Mouse (Mus musculus): Measurements from ENCODE around the gene Ttc7. TPM values are rescaled to one million over a fixed set of nuclear protein-coding genes. Genes with fewer than 3 reads are reported as not detected.

Ttc7 gene
- polyA plus RNA-seq, 1 experiment from 2014 or later: 4.1 TPM

GRCm38 (mm10) chr17:87321673-87322072 lies 39.0 kb downstream of the Ttc7 start:
- 90% methylated on average over 1 of the region's 1 CpGs for WGBS
- Histone ChIP-seq H3K4me1 (peaks cover 5% of the 10 kb centered on the region; the same call in 1 of the 2 replicates), H3K4me2 (replicated peaks) (no peak overlapping the region), H3K36me3 (no peaks in the 10 kb centered on the region), H3K9ac (no peak overlapping the region), H3K4me3 (no peak overlapping the region), H3K27ac (no peak overlapping the region), H3K27me3 (peaks cover 5% of the 10 kb centered on the region; the same call in 1 of the 2 replicates), H3K9me3 (peaks cover 6% of the 10 kb centered on the region)
- ATAC-seq (ENCODE audit: low FRiP score, low read depth): no peak

DNA sequence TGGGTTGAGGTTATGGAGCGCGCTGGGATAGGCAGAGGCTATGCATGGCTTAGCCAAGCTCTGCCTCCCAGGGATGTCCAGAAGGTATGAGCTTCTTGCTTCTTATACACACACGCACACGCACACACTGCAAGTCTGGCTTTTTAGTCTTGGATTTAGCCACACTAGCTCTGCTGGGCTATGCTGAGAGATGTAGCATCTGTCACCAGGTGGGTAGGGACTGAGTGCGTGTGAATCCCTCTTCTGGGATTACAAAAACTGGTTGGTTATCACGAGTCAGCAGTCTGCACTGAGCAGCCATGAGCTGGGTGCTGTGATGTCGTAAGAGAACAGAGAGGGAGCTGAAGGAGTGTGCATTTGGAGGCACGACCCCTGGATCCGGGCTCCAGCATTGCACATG lies 40.5 kb downstream of the Ttc7 start:
- Histone ChIP-seq H3K27ac (no peak overlapping the region), H3K4me2 (replicated peaks) (no peak overlapping the region), H3K4me1 (peaks cover 11% of the 10 kb centered on the region), H3K4me3 (no peak overlapping the region), H3K9ac (no peak overlapping the region), H3K9me3 (peaks cover 6% of the 10 kb centered on the region), H3K36me3 (no peaks in the 10 kb centered on the region), H3K27me3 (peaks cover 3% of the 10 kb centered on the region; the same call in 1 of the 2 replicates)
- 85% methylated on average over 9 of the region's 9 CpGs for WGBS
- no peak for ATAC-seq (ENCODE audit: low FRiP score, low read depth)

DNA sequence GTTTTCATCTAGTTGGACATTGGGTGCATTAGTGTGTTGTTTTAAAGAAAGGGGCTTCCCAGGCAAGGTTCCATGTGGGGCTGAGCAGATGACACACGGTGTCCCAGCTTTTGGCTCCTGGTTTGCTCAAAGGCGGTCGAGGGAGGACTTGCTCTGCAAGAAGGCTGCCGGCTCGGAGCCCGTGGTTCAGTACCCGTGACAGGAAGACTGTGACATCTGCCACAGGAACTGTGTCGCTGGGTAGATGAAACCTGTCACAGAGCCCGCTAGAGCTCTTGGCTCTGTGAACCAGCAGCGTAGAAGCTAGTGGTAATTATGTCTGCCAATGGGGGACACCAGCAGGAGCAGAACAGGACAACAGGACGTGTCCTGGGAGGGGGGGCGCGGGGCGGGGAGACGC lies 42.8 kb downstream of the Ttc7 start:
- 87% methylated on average over 15 of the region's 15 CpGs for WGBS
- Histone ChIP-seq H3K4me2 (replicated peaks) (no peak overlapping the region), H3K27ac (no peak overlapping the region), H3K36me3 (no peaks in the 10 kb centered on the region), H3K9me3 (peaks cover 6% of the 10 kb centered on the region), H3K4me1 (peaks cover 20% of the 10 kb centered on the region), H3K9ac (no peak overlapping the region), H3K4me3 (no peak overlapping the region), H3K27me3 (peaks cover 17% of the 10 kb centered on the region)
- no peak for ATAC-seq (ENCODE audit: low FRiP score, low read depth)

GRCm38 (mm10) chr17:87326987-87327386 lies 44.3 kb downstream of the Ttc7 start:
- H3K9me3 ChIP-seq: peaks cover 2% of the 10 kb centered on the region
- H3K9ac ChIP-seq: no peak overlapping the region
- 32% methylated on average over 6 of the region's 6 CpGs for WGBS
- no peak overlapping the region for H3K4me2 ChIP-seq (replicated peaks)
- H3K4me3 ChIP-seq: no peak overlapping the region
- peaks cover 35% of the 10 kb centered on the region for H3K4me1 ChIP-seq
- no peak overlapping the region for H3K27ac ChIP-seq
- no peaks in the 10 kb centered on the region for H3K36me3 ChIP-seq
- H3K27me3 ChIP-seq: peaks cover 17% of the 10 kb centered on the region
- ATAC-seq (ENCODE audit: low FRiP score, low read depth): no peak

GRCm38 (mm10) chr17:87327645-87328044 lies 45.0 kb downstream of the Ttc7 start:
- Histone ChIP-seq H3K27me3 (peaks cover 21% of the 10 kb centered on the region), H3K4me2 (replicated peaks) (no peak overlapping the region), H3K4me3 (no peak overlapping the region), H3K36me3 (no peaks in the 10 kb centered on the region), H3K9ac (no peak overlapping the region), H3K4me1 (peaks cover 42% of the 10 kb centered on the region), H3K27ac (no peak overlapping the region), H3K9me3 (no peaks in the 10 kb centered on the region)
- ATAC-seq (ENCODE audit: low FRiP score, low read depth): no peak
- 82% methylated on average over 8 of the region's 8 CpGs for WGBS

DNA sequence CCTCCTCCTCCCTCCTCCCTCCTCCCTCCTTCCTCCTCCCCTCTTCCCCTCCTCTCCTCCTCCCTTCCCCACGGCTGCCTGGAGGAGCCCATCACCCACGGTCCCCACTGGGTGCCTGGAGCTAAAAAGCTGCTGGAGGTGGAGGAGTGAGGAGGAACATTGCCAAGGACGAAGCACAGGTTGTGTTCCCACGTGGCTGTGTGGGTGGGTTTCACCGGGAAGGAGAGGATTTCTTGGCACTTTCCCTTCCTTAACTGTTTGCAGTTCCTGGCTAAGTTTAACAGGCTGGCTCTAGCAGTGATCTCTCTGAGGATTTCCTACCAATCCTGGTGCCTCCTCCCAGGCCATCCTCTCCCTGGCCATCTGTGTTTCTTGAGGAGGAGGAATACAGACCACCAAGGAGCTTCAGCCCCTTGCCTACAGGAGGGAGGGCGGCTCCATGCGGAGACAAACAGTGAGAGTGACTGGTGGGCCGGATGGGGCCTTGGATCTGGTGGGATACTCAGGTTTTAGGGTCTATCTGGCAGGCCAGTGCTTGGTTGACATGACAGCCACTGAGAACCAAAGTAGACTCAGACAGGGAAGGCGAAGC lies 45.6 kb downstream of the Ttc7 start:
- Histone ChIP-seq H3K36me3 (no peaks in the 10 kb centered on the region), H3K9me3 (no peaks in the 10 kb centered on the region), H3K9ac (no peak overlapping the region), H3K4me3 (no peak overlapping the region), H3K27ac (no peak overlapping the region), H3K4me1 (peaks cover 48% of the 10 kb centered on the region), H3K4me2 (replicated peaks) (no peak overlapping the region), H3K27me3 (peaks cover 24% of the 10 kb centered on the region)
- WGBS: 39% methylated on average over 8 of the region's 9 CpGs
- no peak for ATAC-seq (ENCODE audit: low FRiP score, low read depth)

GRCm38 (mm10) chr17:87329144-87329700 lies 46.5 kb downstream of the Ttc7 start:
- peaks cover 48% of the 10 kb centered on the region for H3K4me1 ChIP-seq
- H3K9me3 ChIP-seq: no peaks in the 10 kb centered on the region
- peaks cover 24% of the 10 kb centered on the region for H3K27me3 ChIP-seq
- no peak overlapping the region for H3K27ac ChIP-seq
- no peak for ATAC-seq (ENCODE audit: low FRiP score, low read depth)
- H3K4me2 ChIP-seq (replicated peaks): no peak overlapping the region
- 84% methylated on average over 18 of the region's 18 CpGs for WGBS
- H3K9ac ChIP-seq: no peak overlapping the region
- no peak overlapping the region for H3K4me3 ChIP-seq
- no peaks in the 10 kb centered on the region for H3K36me3 ChIP-seq

DNA sequence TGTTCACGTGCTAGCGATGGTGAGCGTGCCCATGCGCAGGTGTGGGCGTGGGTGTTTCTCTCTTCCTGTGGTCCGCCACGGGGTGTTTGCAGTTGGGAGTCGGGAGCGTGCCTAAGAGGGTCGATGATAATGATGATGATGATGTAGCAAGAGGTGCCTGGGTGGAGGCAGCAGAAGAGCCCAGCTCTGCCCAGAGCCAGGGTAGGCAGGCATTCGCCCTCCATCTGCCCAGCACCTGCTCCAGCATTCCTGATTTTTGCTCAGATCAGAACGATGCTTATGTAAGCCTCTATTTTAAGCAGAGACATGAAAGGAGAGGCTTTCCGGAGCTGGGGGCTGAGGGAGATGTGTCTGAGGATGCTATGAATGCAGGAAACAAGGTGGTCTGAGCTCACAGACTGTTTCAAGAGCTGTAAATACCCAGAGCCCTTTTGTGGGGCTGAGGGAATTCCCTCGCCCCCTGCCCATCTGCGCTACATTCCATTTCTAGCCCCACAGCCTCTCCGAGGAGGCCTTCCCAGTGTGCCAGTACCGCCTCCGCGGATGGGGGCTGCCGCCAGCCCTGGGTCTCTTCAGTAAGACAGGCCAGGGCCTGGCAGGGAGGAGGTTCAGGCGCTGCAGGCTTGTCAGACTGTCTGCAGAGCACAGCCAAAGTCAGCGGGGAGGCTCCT lies 47.7 kb downstream of the Ttc7 start:
- 41% methylated on average over 22 of the region's 22 CpGs for WGBS
- Histone ChIP-seq H3K9me3 (no peaks in the 10 kb centered on the region), H3K9ac (0 out of 2 replicates have a peak overlapping the region, but pooled peaks have one; percentile 25), H3K36me3 (no peaks in the 10 kb centered on the region), H3K4me3 (no peak overlapping the region), H3K4me1 (peaks cover 48% of the 10 kb centered on the region), H3K27me3 (peaks cover 24% of the 10 kb centered on the region), H3K4me2 (replicated peaks) (peak overlapping the region; percentile 45), H3K27ac (no peak overlapping the region)
- ATAC-seq (ENCODE audit: low FRiP score, low read depth): no peak

- H3K4me3 ChIP-seq: no peak overlapping the region
- H3K9me3 ChIP-seq: no peaks in the 10 kb centered on the region
- H3K4me1 ChIP-seq: peaks cover 48% of the 10 kb centered on the region
- peak overlapping the region; percentile 45 for H3K4me2 ChIP-seq (replicated peaks)
- H3K9ac ChIP-seq: 0 out of 2 replicates have a peak overlapping the region, but pooled peaks have one; percentile 25
- peaks cover 20% of the 10 kb centered on the region for H3K27me3 ChIP-seq
- 1% methylated on average over 11 of the region's 11 CpGs for WGBS
- ATAC-seq (ENCODE audit: low FRiP score, low read depth): no peak; the same call in 1 of the 2 replicates
- no peak overlapping the region for H3K27ac ChIP-seq
- no peaks in the 10 kb centered on the region for H3K36me3 ChIP-seq
Measured at GRCm38 (mm10) chr17:87330921-87331291, 48.2 kb downstream of the Ttc7 start.

GRCm38 (mm10) chr17:87331336-87332141 lies 48.9 kb downstream of the Ttc7 start:
- H3K9ac ChIP-seq: no peak overlapping the region
- no peak overlapping the region for H3K4me3 ChIP-seq
- no peaks in the 10 kb centered on the region for H3K9me3 ChIP-seq
- H3K4me2 ChIP-seq (replicated peaks): peak overlapping the region; percentile 45
- peaks cover 48% of the 10 kb centered on the region for H3K4me1 ChIP-seq
- peaks cover 20% of the 10 kb centered on the region for H3K27me3 ChIP-seq
- no peak for ATAC-seq (ENCODE audit: low FRiP score, low read depth)
- WGBS: 39% methylated on average over 11 of the region's 11 CpGs
- no peaks in the 10 kb centered on the region for H3K36me3 ChIP-seq
- no peak overlapping the region for H3K27ac ChIP-seq

- no peaks in the 10 kb centered on the region for H3K9me3 ChIP-seq
- H3K4me1 ChIP-seq: peaks cover 42% of the 10 kb centered on the region
- ATAC-seq (ENCODE audit: low FRiP score, low read depth): no peak; the same call in 1 of the 2 replicates
- H3K4me2 ChIP-seq (replicated peaks): no peak overlapping the region
- no peak overlapping the region for H3K9ac ChIP-seq
- WGBS: 65% methylated on average over 9 of the region's 9 CpGs
- H3K36me3 ChIP-seq: no peaks in the 10 kb centered on the region
- no peak overlapping the region for H3K4me3 ChIP-seq
- H3K27me3 ChIP-seq: peaks cover 20% of the 10 kb centered on the region
- no peak overlapping the region for H3K27ac ChIP-seq
Measured at GRCm38 (mm10) chr17:87332142-87332815, 49.6 kb downstream of the Ttc7 start.
